Mouse (Mus musculus) frontal cortex, postnatal 25 days (tissue): ENCODE results near the gene Thrb.

ENCODE experiments used
- DNase-seq, 2 experiments: peaks; one replicate each; pipeline ENCODE4 v3.0.0; 2022; ENCODE audit warnings: low spot score in 2 of 2

The Thrb gene

GRCm38 (mm10) chr14:17659686-17660328, at the start of gene Thrb:
TSS of gene Thrb (plus strand) at chr14:17660261.
- DNase-seq = peak in 1 of 2 experiments; percentile 27

- DNase-seq = no peak
Observed at GRCm38 (mm10) chr14:17621671-17622070, 38.4 kb upstream of the Thrb start.

- DNase-seq = no peak
Observed at GRCm38 (mm10) chr14:17623936-17624335, 36.1 kb upstream of the Thrb start.

- no peak for DNase-seq
Observed at GRCm38 (mm10) chr14:17629215-17629614, 30.8 kb upstream of the Thrb start.

GRCm38 (mm10) chr14:17632887-17633522, 27.1 kb upstream of the Thrb start:
- no peak for DNase-seq

GRCm38 (mm10) chr14:17636971-17637370, 23.1 kb upstream of the Thrb start:
- DNase-seq = no peak

- DNase-seq = no peak
Observed at GRCm38 (mm10) chr14:17641770-17642169, 18.3 kb upstream of the Thrb start.

GRCm38 (mm10) chr14:17655084-17655483, 5.0 kb upstream of the Thrb start:
- DNase-seq = no peak

- DNase-seq = peak; percentile 48 to 73
Observed at GRCm38 (mm10) chr14:17659031-17659430, 1.0 kb upstream of the Thrb start.

GRCm38 (mm10) chr14:17660329-17661099, 453 bp downstream of the Thrb start:
- peak; percentile 58 to 63 for DNase-seq

GRCm38 (mm10) chr14:17661100-17661521, 1.1 kb downstream of the Thrb start:
- DNase-seq = peak; percentile 36 to 47

- no peak for DNase-seq
Observed at GRCm38 (mm10) chr14:17662087-17662486, 2.0 kb downstream of the Thrb start.

GRCm38 (mm10) chr14:17674335-17674734, 14.3 kb downstream of the Thrb start:
- DNase-seq = no peak

- no peak for DNase-seq
Observed at GRCm38 (mm10) chr14:17675214-17675613, 15.2 kb downstream of the Thrb start.

GRCm38 (mm10) chr14:17681479-17681878, 21.4 kb downstream of the Thrb start:
- DNase-seq = no peak

GRCm38 (mm10) chr14:17684881-17685280, 24.8 kb downstream of the Thrb start:
- DNase-seq = no peak

- DNase-seq = no peak
Observed at GRCm38 (mm10) chr14:17685491-17685890, 25.4 kb downstream of the Thrb start.

- DNase-seq = no peak
Observed at GRCm38 (mm10) chr14:17686939-17687338, 26.9 kb downstream of the Thrb start.

- DNase-seq = no peak
Observed at GRCm38 (mm10) chr14:17691246-17691645, 31.2 kb downstream of the Thrb start.

GRCm38 (mm10) chr14:17695526-17695925, 35.5 kb downstream of the Thrb start:
- DNase-seq = no peak

- DNase-seq = no peak
Observed at GRCm38 (mm10) chr14:17697920-17698632, 38.0 kb downstream of the Thrb start.

GRCm38 (mm10) chr14:17700228-17700627, 40.2 kb downstream of the Thrb start:
- DNase-seq = no peak
